Mouse (Mus musculus) macrophage (primary cell): ENCODE measurements around the gene Bmper. TPM values are rescaled to one million over a fixed set of nuclear protein-coding genes. Genes with fewer than 3 reads are reported as not detected.

Source experiments
- H3K27ac ChIP-seq: fragments of 350-480 bp; formaldehyde crosslinking; 2 replicates; pipeline ENCODE4 v1.9.0; 2021
- H3K36me3 ChIP-seq: fragments of 350-480 bp; formaldehyde crosslinking; 2 replicates; pipeline ENCODE4 v1.9.0; 2021; ENCODE audit errors: inconsistent target
- H3K4me3 ChIP-seq: fragments of 350-480 bp; formaldehyde crosslinking; 2 replicates; pipeline ENCODE4 v1.9.0; 2021; ENCODE audit errors: inconsistent target
- H3K79me2 ChIP-seq: fragments of 350-480 bp; formaldehyde crosslinking; 2 replicates; pipeline ENCODE4 v1.9.0; 2021; ENCODE audit errors: inconsistent target
- WGBS: methylation state at CpG from one replicate; pipeline ENCODE4 v1.1.7; 2026; ENCODE audit warnings: inconsistent platforms; ENCODE audit not compliant: missing documents; 5-methylcytosine and 5-hydroxymethylcytosine counted together
- polyA plus RNA-seq: library from polyadenylated mRNA; stranded (reverse); fragments of 250-400 nt; gene quantifications from 3 replicates; pipeline ENCODE4 v1.2.4, GENCODE M21; 2018; ENCODE audit warnings: inconsistent platforms

Gene Bmper
- polyA plus RNA-seq, 1 experiment from 2014 or later, result not detected

DNA sequence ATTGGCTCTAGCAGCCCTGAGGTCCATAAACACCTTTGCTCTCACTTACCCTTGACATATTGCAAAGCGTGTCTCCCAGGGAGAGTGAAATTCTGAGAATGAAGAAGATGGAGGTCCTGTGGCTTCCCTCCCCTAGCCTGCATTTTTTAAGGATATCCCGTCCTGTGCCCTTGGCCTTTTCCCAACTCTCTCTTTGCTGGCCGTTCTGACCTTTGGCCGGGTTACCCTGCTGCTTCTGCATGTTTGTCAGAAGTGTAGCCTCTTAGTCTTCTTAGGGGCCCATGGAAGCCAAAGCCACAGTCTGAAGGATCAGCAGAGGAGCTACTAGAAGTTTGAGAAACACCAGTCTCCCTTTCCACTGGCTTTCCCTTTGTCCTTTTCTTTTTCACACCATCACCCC lies 82.8 kb downstream of the Bmper start:
- 96% methylated on average over 4 of the region's 4 CpGs for WGBS
- no peak overlapping the region for H3K4me3 ChIP-seq
- H3K27ac ChIP-seq, result no peak overlapping the region
- H3K36me3 ChIP-seq, result no peaks in the 10 kb centered on the region
- H3K79me2 ChIP-seq, result no peaks in the 10 kb centered on the region

DNA sequence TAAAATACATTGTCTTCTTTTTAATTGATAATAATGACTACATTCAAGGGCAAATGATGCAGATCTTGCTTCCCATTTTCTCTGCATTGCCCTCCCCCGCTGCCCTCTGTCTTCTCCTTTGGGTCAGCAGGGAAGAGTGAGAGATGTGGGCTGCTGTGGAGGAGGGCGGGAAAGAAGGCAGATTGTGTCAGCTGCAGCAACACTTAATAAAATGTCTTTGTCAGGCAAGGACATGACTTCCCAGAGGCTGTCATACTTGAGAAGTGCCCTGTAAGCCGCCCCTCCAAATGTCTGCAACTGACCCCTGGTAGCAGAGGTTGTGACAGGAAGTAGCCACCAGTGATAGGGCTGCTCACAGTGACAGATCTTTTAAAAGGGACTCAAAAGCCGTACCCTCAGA lies 83.3 kb downstream of the Bmper start:
- no peak overlapping the region for H3K27ac ChIP-seq
- no peak overlapping the region for H3K4me3 ChIP-seq
- no peaks in the 10 kb centered on the region for H3K79me2 ChIP-seq
- H3K36me3 ChIP-seq, result no peaks in the 10 kb centered on the region
- 91% methylated on average over 4 of the region's 4 CpGs for WGBS

DNA sequence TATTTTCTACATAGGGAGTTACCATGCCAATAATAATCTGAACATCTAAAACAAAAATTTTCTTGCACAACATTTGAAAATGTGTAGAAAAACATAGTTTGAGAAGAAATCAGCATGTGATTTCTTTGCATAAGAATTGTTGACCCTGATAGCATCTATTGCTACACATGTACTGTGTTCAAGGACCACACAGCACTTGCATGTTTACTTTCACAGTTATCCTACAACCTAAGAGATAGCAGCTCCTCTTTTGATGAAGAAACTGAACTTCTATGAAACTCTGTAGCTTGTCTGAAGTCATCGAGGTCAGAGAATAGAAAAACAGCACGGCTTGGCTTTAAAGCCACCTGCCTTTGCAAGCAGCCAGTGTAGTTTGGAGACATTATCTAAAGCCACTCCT lies 85.0 kb downstream of the Bmper start:
- Histone ChIP-seq H3K36me3 (no peaks in the 10 kb centered on the region), H3K27ac (no peak overlapping the region), H3K4me3 (no peak overlapping the region), H3K79me2 (no peaks in the 10 kb centered on the region)
- 96% methylated on average over 2 of the region's 2 CpGs for WGBS

DNA sequence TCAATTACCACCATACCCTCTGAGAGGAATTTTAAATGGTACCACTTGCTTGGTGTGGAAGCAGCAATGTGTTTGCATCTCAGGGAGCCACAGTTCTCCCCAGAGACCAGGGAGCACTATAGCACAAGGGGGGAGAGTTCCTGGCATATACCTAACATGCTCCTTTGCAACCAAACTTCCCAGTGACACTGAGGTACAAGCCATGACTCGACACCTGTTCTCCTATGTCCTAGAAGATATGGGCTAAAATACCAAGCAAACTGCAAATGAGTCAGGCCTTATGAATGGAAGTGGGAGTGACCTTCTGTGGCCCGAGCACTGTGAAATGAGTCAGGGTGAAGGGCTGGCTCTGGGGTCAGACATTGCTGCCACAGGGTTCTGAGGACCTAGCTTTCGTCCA lies 88.1 kb downstream of the Bmper start:
- no peaks in the 10 kb centered on the region for H3K79me2 ChIP-seq
- H3K36me3 ChIP-seq, result no peaks in the 10 kb centered on the region
- no peak overlapping the region for H3K27ac ChIP-seq
- H3K4me3 ChIP-seq, result no peak overlapping the region
- 86% methylated on average over 3 of the region's 3 CpGs for WGBS

DNA sequence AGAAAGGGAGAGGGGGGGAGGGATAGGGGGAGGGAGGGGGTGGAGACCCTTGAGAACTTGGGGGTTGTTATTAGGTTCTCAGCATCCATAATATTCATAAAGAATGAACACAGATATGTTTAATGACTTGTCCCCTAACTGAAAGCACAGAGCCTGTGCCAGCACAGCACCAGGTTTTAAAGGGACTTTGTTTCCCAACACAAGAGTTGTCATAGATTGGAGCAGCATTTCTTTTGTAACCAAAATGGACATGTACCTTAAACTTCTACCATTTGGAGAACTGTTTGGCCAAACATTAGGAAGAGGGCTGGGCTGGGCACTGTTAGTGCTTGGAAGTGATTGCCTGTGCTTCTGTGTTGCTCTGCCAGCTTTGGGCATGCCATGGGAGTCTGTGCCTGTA lies 89.1 kb downstream of the Bmper start:
- Histone ChIP-seq H3K4me3 (no peak overlapping the region), H3K27ac (no peak overlapping the region), H3K79me2 (no peaks in the 10 kb centered on the region), H3K36me3 (no peaks in the 10 kb centered on the region)

DNA sequence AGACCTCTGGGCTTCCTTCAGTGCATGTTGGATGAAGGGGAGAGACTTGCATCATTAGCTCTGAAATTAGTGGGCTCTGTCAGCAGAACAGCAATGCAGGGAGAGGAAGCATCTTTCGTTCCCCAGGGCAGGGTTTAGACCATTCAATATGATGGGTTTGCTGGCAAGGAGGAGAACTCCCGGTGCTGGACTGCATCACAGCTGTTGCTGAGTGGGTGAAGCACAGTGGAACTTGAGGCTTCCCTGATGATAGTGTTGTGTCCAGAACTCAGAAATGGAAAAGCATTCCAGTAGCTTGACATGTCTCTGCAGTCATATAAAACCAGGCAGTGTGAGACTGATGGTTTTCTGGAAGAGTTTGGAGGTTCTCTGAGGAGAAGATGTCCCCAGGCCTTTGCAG lies 90.0 kb downstream of the Bmper start:
- no peak overlapping the region for H3K4me3 ChIP-seq
- no peaks in the 10 kb centered on the region for H3K36me3 ChIP-seq
- H3K79me2 ChIP-seq, result no peaks in the 10 kb centered on the region
- H3K27ac ChIP-seq, result no peak overlapping the region
- 92% methylated on average over 2 of the region's 2 CpGs for WGBS

DNA sequence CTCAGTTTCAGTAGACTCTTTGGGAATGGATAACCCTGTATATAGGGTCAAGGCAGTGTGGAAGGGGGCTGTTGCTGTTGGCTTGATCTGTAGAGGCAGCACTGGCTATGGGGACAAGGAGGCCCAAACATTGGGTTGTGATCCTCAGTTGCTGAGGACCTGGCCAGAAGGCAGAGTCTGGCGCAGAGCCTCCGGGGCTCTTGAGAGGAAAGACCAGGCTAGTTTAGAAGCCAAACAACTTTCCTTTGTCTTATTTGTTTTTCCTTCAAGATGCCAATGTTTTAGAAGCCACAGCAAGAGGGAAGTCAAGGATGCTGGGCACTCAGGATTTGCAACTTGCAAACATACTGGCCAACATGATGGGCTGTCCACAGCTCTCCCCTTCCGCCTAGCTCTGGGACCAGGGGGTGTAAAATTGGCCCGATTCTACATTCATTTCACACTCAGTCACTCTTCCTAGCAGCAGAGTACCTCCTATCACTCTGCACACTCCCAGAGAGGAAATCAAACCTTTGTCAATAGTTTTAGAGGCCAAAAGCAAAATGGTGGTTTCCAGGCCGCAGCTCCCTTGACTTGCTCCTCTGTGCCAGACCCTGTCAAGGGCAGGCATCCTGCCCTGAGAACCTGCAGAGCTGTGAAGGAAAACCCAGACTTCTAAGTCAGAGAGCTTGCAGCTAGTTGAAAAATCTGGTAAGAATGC lies 92.9 kb downstream of the Bmper start:
- 94% methylated on average over 5 of the region's 5 CpGs for WGBS
- no peaks in the 10 kb centered on the region for H3K36me3 ChIP-seq

DNA sequence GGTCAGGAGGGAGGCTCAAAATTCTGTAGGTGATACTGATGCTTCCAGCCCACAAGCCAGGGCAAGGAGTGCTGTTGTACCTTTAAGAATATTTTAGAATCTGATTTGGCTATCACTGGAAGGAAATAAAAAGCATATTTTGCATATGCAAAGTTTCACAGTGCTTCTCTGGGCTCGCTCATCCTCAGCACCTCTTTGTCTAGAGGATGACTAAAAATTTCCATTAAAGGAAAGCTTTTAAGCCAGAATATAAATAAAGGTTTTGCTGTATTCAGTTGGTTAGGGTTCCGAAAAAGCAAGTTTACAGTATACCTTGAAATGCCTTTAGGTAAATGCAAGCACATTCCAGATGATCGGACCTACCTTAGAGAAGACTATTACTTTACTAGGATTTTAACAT lies 105.0 kb downstream of the Bmper start:
- no peaks in the 10 kb centered on the region for H3K79me2 ChIP-seq
- 94% methylated on average over 3 of the region's 3 CpGs for WGBS
- no peaks in the 10 kb centered on the region for H3K36me3 ChIP-seq
- H3K4me3 ChIP-seq, result no peak overlapping the region
- H3K27ac ChIP-seq, result no peak overlapping the region

More for the DNA sequence above, 92.9 kb downstream of the Bmper start:
- Histone ChIP-seq H3K4me3 (no peak overlapping the region), H3K79me2 (no peaks in the 10 kb centered on the region), H3K27ac (no peak overlapping the region)

DNA sequence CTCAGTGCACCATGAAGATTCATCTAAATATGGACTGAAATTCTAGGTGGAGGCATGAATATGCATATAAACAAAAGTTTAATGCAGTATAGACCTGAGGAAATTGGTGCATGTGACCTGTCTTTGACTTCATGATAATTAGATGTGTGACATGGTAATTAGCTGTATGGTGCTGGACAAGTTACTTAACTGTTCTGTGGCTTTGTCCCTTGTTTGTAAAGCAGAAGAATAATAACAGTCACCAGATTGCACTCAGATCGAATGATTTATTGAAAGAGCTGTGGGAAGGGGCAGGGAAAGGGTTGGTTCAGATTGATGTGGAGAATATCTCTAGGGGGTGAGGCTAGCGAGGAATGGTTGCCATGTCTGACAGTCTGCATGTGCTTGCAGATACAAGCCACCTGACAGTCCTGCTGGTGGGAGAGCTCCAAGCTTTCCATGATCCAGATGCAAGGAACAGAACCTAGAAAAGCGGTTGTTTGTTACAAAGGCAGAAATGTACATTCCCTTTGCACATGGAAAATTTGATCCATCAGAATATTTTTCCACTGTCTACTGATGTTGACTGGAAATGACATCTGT lies 110.3 kb downstream of the Bmper start:
- Histone ChIP-seq H3K79me2 (no peaks in the 10 kb centered on the region), H3K4me3 (no peak overlapping the region), H3K36me3 (no peaks in the 10 kb centered on the region), H3K27ac (no peak overlapping the region)
- 92% methylated on average over 3 of the region's 3 CpGs for WGBS

DNA sequence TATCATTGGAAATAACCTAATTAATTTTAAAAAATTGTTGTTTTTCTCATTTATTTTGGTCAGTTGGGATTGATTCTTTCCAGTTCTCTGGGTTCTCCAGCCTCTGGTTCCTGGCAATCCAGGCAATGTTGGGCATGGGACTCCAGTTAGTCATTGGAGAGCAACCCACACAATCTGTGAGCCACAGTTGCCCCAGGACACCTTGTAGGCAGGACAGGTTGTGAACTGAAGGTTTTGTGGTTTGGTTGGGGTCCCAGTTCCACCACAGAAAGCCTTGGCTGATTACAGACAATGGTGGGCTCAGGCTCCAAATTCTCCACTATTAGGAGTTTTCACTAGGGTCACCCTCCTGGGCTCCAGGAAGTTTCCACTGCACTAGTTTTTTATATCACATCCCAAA lies 117.7 kb downstream of the Bmper start:
- Histone ChIP-seq H3K4me3 (no peak overlapping the region), H3K36me3 (no peaks in the 10 kb centered on the region), H3K27ac (no peak overlapping the region), H3K79me2 (no peaks in the 10 kb centered on the region)

DNA sequence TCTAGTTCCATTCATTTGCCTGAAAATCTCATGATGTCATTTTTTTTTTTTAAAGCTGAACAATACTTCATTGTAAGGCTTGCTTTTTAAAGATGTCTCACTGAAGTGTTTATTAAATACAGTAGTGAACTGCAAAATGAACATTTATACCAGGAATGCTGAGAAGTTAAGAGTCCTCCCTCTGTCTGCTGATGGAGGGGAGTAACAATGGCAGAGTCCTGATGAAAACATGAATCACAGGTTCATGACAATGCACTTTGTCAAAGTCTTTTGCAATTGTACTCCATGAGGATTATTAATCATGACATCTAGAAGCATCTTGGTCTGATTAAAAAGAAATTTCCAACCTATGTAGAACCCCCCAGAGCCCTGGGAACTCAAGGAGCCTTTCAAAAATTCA lies 118.4 kb downstream of the Bmper start:
- no peak overlapping the region for H3K27ac ChIP-seq
- no peaks in the 10 kb centered on the region for H3K36me3 ChIP-seq
- no peak overlapping the region for H3K4me3 ChIP-seq
- H3K79me2 ChIP-seq, result no peaks in the 10 kb centered on the region

DNA sequence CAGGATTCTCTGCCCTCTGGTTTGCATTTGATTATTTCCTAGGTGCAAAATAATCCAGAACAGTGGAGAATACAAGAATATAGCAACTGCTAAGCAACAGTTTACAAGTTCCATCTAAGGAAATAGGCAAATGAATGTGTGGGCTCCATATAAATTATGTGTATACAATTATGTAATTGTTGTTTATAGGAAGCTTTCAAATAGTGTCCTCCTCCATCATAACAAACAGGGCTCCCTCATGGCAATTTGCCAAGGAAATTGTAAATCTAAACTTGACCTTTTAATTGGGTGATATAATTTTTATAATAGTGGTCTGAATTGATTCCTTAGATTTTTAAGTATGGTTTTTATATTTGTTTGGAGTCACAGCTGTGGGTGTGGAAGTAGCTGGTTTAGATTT lies 121.5 kb downstream of the Bmper start:
- no peaks in the 10 kb centered on the region for H3K36me3 ChIP-seq
- no peak overlapping the region for H3K4me3 ChIP-seq
- no peak overlapping the region for H3K27ac ChIP-seq

DNA sequence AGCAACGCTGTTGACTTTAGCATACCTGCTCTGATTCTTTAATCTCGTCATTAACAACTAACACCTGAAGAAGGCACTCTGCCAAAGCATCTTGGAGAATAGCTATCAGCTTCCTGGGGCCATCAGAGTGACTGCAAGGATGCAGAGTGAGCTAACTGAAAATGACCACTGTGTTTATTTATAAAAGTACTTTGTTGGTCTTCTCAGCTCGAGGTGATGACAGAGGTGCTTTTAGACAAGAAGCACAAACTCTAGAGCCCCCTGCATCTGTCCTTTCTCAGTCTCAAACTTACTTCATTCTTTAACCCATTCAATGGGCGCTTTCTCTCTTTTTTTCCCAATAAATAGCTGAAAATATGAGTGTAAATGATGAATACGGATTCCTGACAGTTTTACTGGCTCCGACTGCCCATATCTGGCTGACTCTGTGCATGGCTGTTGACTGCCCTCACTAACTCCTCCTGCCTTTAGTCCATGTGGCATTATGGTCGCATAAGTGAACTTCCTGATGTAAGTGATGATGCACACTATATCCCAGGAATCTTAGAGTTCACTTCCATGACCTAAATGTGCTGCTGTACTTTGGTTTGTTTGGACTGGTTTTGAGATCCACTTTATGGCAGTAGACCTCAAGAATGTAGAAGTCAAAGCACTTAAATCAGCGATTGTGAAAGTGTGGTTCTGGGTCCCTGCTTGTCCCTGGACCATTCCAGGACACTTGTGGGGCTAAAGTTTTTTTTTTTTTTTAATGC lies 122.4 kb downstream of the Bmper start:
- no peak overlapping the region for H3K27ac ChIP-seq
- 84% methylated on average over 8 of the region's 8 CpGs for WGBS
- H3K36me3 ChIP-seq, result no peaks in the 10 kb centered on the region
- H3K4me3 ChIP-seq, result no peak overlapping the region
- no peaks in the 10 kb centered on the region for H3K79me2 ChIP-seq

More for the DNA sequence above, 121.5 kb downstream of the Bmper start:
- no peaks in the 10 kb centered on the region for H3K79me2 ChIP-seq

DNA sequence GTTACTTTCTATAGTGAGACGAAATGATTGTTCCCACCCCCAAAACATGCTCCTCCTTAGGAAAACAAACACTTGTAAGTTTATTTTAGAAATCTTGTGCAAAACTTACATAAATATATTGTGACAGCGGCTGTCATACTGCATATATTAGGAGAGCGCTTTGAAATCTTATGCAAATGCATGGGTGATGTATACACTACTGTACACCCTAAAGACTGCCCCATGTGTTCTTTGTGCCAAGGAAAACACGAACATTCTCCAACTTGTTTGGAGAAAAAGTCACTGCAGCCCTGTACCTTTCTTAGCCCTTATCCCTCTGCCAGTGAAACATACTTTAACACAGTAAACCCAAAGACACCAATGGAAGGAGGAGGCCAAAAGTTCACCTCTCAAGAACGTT lies 126.7 kb downstream of the Bmper start:
- no peak overlapping the region for H3K27ac ChIP-seq
- no peak overlapping the region for H3K4me3 ChIP-seq
- no peaks in the 10 kb centered on the region for H3K36me3 ChIP-seq
- H3K79me2 ChIP-seq, result no peaks in the 10 kb centered on the region
- 88% methylated on average over 5 of the region's 5 CpGs for WGBS

DNA sequence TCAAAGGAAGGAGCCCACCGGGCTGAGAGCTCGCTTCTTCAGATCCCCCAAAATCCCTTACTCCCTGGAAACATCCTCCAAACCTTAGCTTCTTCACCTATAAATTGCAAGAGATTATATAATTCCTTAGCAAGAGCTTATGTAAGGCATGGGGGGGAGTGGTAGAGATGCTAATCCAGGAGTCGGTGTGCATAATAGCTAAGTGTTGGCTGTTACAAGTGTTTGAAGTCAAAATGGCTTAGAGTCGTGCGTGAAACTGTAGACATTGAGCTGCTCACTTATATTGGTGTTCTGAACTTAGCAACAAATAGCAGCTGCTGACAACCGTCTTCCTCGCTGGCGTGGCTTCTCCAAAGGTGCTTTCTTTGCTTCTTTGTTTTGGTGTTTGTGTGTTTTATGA lies 128.5 kb downstream of the Bmper start:
- no peaks in the 10 kb centered on the region for H3K36me3 ChIP-seq
- no peak overlapping the region for H3K4me3 ChIP-seq
- WGBS, result 90% methylated on average over 8 of the region's 8 CpGs
- H3K27ac ChIP-seq, result no peak overlapping the region
- H3K79me2 ChIP-seq, result no peaks in the 10 kb centered on the region
